Mouse (Mus musculus): Measurements from ENCODE around the gene Pirt.

Gene Pirt

DNA sequence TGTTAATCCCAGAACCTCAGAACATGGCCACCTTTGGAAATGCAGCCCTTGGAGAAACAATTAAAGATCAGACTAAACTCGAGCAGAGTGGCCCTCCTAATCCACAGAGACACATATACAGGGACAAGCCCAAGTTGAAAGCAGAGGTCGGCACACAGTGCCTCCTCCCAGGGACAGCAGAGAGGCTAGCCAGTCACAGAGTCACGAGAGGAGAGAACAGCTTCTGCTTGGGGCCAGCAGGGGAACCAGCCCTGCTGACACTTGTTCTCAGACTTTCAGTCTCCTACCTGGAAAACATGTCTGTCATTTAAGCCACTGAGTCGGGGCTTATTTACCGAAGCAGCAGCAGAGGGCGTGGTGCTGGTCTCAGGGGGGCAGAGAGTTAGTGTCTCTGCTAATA, 34.7 kb downstream of the Pirt start:
- DNase-seq (ENCODE audit: low spot score), result no peak

DNA sequence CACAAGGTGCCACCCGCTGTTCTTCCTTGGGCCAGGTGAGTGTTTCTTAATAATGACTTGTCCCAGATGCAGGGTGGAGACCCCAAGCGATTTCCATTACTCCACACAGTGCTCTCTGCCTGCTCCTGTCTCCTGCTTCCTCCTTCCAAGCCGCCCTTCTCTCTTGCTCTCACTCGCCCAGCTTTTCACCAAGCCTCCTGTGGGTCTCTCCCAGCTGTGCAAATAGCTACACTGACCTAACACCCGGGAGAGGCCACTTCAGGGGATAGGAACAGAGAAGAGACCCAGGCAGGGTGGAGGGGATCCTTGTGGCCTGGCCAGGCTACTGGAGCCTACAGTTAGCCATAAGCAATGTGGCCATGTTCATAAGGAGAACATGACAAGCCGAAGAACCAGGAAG, 35.1 kb downstream of the Pirt start:
- DNase-seq (ENCODE audit: low spot score), result no peak

GRCm38 (mm10) chr11:66956303-66956702, 44.5 kb downstream of the Pirt start, which contains the start of gene Tmem238l:
Gene Tmem238l, plus strand, starts transcription at chr11:66956638.
- no peak for DNase-seq (ENCODE audit: low spot score)

- no peak for DNase-seq (ENCODE audit: low spot score)
Measured at GRCm38 (mm10) chr11:66960797-66961196, 49.0 kb downstream of the Pirt start.

GRCm38 (mm10) chr11:66961447-66962176, 49.8 kb downstream of the Pirt start:
- DNase-seq (ENCODE audit: low spot score), result no peak

- no peak for DNase-seq (ENCODE audit: low spot score)
Measured at GRCm38 (mm10) chr11:66963462-66963861, 51.7 kb downstream of the Pirt start.

- no peak for DNase-seq (ENCODE audit: low spot score)
Measured at GRCm38 (mm10) chr11:66966500-66967116, 54.8 kb downstream of the Pirt start.

DNA sequence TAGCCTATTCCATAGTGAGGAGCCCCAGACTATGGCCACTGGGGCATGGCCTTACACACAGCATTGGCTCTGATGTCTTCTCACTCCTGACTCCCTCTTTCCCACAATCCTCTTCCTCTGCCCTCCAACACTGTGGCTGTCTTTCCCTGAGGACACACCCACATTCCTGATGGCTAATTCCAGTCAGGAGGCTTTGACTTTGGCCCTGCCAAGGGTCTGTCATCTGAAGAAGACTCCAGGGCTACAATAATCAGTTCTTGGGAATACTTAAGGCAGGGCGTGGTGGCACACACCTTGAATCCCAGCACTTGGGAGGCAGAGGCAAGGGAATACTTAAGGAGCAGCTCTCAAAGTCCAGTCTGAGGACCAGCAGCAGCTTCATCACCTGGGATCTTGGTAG, 56.8 kb downstream of the Pirt start:
- no peak for DNase-seq (ENCODE audit: low spot score)

GRCm38 (mm10) chr11:66973507-66973906, 61.7 kb downstream of the Pirt start:
- DNase-seq (ENCODE audit: low spot score), result no peak

DNA sequence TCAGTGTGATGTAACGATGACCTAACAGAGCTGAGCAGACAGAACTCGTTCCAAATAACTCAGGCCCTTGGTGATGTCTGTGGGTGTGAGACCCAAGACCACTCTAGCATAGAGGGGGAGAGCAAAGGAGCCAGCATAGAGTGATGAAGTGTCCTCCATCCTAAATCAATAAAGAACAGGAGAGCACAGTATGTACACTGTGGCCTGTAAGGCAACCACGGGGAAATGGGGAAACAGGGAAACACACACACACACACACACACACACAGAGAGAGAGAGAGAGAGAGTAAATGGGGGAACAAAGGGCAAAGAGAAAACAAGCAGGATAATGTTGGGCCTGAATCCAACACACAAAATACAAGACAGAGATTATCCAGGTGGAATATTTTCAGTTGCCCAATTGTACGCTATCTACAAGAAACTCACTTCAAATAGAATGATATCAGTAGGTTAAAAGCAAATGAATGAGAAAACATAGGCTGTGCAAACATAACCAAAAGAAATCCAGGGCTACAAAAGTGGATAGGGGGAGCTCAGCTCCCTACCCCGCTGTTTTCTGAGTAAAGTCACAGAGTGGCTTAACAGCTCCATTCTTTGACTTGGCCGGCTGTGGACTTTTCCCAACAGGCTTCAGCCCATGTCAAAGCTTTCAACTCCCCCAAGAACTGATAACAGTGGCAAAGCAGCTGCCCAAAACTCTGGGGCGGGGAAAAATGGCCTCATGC, 64.0 kb downstream of the Pirt start:
- no peak for DNase-seq (ENCODE audit: low spot score)

All from embryo, embryonic 10 days (tissue).